Mouse (Mus musculus) macrophage (primary cell): ENCODE measurements around the gene Ulk4. TPM values are rescaled to one million over a fixed set of nuclear protein-coding genes. Genes with fewer than 3 reads are reported as not detected.
"Not testable (repeated sequence)": the region's sequence is repeated elsewhere in the genome, so short reads cannot be mapped to it uniquely, and the experiment has no call there.

Experiments
- H3K27ac ChIP-seq: fragments of 350-480 bp; formaldehyde crosslinking; 2 replicates; pipeline ENCODE4 v1.9.0; 2021
- H3K36me3 ChIP-seq: fragments of 350-480 bp; formaldehyde crosslinking; 2 replicates; pipeline ENCODE4 v1.9.0; 2021; ENCODE audit errors: inconsistent target
- H3K4me3 ChIP-seq: fragments of 350-480 bp; formaldehyde crosslinking; 2 replicates; pipeline ENCODE4 v1.9.0; 2021; ENCODE audit errors: inconsistent target
- H3K79me2 ChIP-seq: fragments of 350-480 bp; formaldehyde crosslinking; 2 replicates; pipeline ENCODE4 v1.9.0; 2021; ENCODE audit errors: inconsistent target
- WGBS: methylation state at CpG from one replicate; pipeline ENCODE4 v1.1.7; 2026; ENCODE audit warnings: inconsistent platforms; ENCODE audit not compliant: missing documents; 5-methylcytosine and 5-hydroxymethylcytosine counted together
- polyA plus RNA-seq: library from polyadenylated mRNA; stranded (reverse); fragments of 250-400 nt; gene quantifications from 3 replicates; pipeline ENCODE4 v1.2.4, GENCODE M21; 2018; ENCODE audit warnings: inconsistent platforms

Gene Ulk4
- polyA plus RNA-seq, 1 experiment from 2014 or later = 2.2 TPM

- no peaks in the 10 kb centered on the region for H3K79me2 ChIP-seq
- WGBS = 93% methylated on average over 5 of the region's 5 CpGs
- no peak overlapping the region for H3K4me3 ChIP-seq
- H3K36me3 ChIP-seq = no peaks in the 10 kb centered on the region
- no peak overlapping the region for H3K27ac ChIP-seq
These were observed 208.9 kb downstream of the Ulk4 start for GRCm38 (mm10) chr9:121068115-121068514.

GRCm38 (mm10) chr9:121067043-121067442 lies 210.0 kb downstream of the Ulk4 start:
- Histone ChIP-seq H3K36me3 (no peaks in the 10 kb centered on the region), H3K79me2 (no peaks in the 10 kb centered on the region), H3K4me3 (no peak overlapping the region), H3K27ac (no peak overlapping the region)
- 95% methylated on average over 10 of the region's 10 CpGs for WGBS

DNA sequence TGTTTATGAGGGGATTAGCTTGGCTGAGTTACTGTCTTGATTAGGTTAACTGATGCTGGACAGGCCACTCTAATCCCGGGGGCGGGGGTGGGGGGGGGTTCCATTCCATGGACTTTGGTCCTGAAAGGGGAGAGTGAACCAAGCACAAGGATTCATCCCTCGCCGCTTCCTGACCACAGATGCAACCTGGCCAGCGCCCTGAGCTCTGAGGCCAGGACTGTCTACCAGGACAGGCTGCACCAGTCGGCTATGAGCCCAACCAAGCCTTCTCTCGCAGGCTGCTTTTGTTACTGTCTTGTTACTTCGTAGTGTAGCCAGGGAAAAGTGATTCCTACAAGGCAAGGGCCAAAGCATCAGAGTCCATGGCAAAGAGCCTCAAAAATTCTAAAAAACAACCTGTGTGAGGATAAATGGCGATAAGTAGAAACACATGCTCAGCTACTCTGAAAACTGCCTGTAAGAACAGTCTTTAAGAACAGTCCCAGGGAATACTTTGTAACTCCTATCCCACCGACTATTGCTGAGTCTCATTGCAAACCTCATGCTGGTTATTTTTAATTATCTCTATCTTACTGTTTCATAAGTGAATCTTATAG lies 211.5 kb downstream of the Ulk4 start:
- WGBS = 93% methylated on average over 10 of the region's 10 CpGs
- H3K36me3 ChIP-seq = no peaks in the 10 kb centered on the region
- no peaks in the 10 kb centered on the region for H3K79me2 ChIP-seq
- no peak overlapping the region for H3K27ac ChIP-seq
- no peak overlapping the region for H3K4me3 ChIP-seq

DNA sequence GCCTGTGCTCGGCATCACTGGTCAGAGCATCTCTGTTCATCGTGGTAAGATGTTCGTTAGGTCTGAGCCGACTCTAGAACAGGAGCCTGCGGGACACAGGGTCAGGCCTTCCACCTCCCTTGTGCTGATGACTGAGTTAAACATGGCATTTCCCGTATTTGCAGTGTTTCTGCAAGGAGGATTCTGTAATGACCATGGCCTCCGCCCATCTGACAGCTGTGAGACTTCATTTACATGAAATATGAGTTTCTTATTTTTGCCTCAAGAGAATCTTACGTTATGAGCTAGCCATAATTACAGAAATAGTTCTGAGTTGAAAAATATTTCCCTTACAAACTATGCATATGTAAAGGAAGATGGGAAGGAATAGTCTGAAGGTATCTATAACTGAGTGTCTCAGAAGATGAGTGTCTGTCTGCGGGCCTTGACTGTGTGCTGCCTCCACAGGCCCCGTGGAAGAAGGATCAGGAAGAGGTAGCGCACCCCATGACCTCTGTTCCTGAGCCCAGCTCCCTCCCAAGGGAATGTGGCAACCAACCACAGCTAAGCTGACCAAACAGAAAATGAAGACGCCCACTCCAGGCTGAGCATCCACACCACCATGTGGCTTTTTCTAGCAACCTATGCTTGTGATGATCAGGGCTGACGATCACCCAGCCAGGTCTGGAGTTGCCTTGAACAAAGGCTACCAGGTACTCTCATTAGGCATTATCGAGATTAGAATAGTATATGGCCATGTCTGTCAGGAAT lies 212.2 kb downstream of the Ulk4 start:
- H3K79me2 ChIP-seq = no peaks in the 10 kb centered on the region
- H3K4me3 ChIP-seq = no peak overlapping the region
- WGBS = 80% methylated on average over 14 of the region's 14 CpGs
- H3K36me3 ChIP-seq = no peaks in the 10 kb centered on the region
- no peak overlapping the region for H3K27ac ChIP-seq

- 82% methylated on average over 3 of the region's 3 CpGs for WGBS
- no peak overlapping the region for H3K4me3 ChIP-seq
- H3K79me2 ChIP-seq = no peaks in the 10 kb centered on the region
- no peak overlapping the region for H3K27ac ChIP-seq
- no peaks in the 10 kb centered on the region for H3K36me3 ChIP-seq
These were observed 214.3 kb downstream of the Ulk4 start for GRCm38 (mm10) chr9:121062671-121063070.

DNA sequence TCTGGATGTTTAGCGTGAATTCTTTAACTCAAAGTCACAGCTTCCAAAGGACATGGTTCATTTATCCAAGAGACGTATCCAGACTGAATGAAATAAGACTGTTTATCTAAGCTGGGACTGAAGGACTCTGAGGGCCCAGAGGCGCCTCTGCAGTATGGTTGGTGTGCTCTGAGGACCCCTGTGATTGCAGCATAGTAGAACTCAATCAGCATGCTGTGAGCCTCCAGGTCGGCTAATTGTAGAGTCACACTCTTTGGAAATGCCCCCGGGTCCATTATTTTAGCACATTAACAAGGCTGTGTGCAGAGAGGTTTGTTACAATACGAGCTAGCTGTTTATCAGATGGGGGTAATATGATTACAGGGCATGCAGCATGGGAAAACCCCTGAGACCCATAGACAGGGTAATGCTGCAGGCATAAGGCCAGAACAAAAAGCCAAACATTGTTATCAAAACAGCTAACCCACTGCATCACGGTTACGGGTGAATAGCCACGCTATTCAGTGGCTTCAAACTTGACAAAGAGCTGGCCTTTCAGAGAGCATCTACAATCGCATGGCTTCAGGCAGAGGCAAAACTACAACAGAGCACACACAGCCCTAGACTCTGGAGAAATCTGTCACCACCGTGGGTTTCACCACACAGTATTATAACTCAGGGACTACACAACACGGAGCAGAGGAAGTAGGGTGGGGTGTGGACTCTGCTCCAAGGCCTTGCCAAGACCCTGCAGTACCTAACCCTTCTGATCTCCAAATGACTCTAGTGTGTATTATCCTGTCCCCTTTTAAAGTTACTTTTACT lies 215.0 kb downstream of the Ulk4 start:
- Histone ChIP-seq H3K27ac (no peak overlapping the region), H3K79me2 (no peaks in the 10 kb centered on the region), H3K4me3 (no peak overlapping the region), H3K36me3 (no peaks in the 10 kb centered on the region)
- WGBS = 79% methylated on average over 12 of the region's 12 CpGs

DNA sequence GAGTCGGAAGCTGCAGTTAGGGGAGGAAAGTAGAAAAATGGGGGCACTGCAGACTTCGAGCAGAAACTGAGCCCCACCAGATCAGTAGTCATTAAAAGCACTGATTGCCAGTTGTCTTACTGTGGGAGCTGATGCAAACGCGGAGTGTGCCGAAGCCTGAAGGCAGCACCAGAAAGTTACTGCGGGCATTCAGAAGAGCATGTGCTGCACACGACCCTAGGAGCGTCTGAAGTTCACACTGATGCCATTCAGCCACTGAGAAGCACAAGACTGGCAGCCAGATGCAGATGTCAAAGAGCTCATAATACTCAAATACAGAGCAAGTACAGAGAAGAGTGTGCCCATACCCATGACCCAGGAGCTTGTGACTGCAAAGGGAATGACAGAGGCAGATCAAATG lies 216.7 kb downstream of the Ulk4 start:
- Histone ChIP-seq H3K36me3 (no peaks in the 10 kb centered on the region), H3K4me3 (no peak overlapping the region)
- 91% methylated on average over 5 of the region's 8 CpGs for WGBS

DNA sequence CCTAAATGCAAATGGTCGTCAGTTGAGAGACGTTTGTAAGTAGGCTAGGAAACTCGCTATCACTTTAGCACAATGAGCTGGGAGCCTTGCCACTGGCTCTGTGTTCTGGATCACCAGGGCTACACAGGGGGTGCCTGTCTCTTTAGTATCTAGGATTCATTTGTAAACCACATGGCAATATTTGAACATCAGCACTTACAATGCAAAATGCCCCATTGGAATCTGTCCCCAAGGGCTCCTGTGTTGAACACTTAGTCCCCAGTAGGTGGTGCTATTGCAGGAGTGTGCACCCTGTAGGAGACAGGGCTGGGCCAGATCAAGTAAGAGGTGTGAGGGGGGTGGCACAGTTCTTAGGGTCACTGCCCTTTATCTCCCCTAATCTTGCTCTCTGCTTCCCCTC lies 217.7 kb downstream of the Ulk4 start:
- H3K79me2 ChIP-seq = no peaks in the 10 kb centered on the region
- H3K36me3 ChIP-seq = no peaks in the 10 kb centered on the region
- H3K4me3 ChIP-seq = no peak overlapping the region
- H3K27ac ChIP-seq = no peak overlapping the region
- 92% methylated on average over 3 of the region's 3 CpGs for WGBS

More for the DNA sequence above, 216.7 kb downstream of the Ulk4 start:
- H3K27ac ChIP-seq = no peak overlapping the region
- H3K79me2 ChIP-seq = no peaks in the 10 kb centered on the region

GRCm38 (mm10) chr9:121058538-121058937 lies 218.5 kb downstream of the Ulk4 start:
- Histone ChIP-seq H3K79me2 (no peaks in the 10 kb centered on the region), H3K27ac (no peak overlapping the region), H3K4me3 (no peak overlapping the region), H3K36me3 (no peaks in the 10 kb centered on the region)
- 93% methylated on average over 8 of the region's 8 CpGs for WGBS

- Histone ChIP-seq H3K27ac (no peak overlapping the region), H3K79me2 (no peaks in the 10 kb centered on the region), H3K36me3 (no peaks in the 10 kb centered on the region), H3K4me3 (no peak overlapping the region)
- 95% methylated on average over 7 of the region's 7 CpGs for WGBS
These were observed 218.9 kb downstream of the Ulk4 start for GRCm38 (mm10) chr9:121058116-121058515.

DNA sequence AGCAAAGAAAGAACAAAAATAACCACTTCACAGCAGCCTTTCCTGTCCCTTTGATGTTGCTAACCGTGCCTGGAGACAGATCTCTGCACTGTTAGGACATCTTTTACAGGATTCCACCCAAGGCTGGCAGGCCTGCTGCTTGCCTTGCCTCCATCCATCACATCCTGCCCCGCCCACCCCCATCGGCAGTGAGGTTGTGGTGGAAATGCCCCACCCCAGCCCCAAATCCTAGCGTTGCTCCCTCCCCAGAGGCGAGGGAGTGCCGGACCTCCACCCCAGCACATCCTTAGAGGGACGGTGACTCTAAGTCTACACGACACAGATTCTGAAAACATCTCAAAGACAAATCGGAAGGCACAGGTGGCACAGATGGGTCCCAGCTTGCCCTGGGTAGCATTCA lies 219.6 kb downstream of the Ulk4 start:
- Histone ChIP-seq H3K27ac (no peak overlapping the region), H3K4me3 (no peak overlapping the region), H3K79me2 (no peaks in the 10 kb centered on the region), H3K36me3 (no peaks in the 10 kb centered on the region)
- WGBS = 77% methylated on average over 9 of the region's 9 CpGs

DNA sequence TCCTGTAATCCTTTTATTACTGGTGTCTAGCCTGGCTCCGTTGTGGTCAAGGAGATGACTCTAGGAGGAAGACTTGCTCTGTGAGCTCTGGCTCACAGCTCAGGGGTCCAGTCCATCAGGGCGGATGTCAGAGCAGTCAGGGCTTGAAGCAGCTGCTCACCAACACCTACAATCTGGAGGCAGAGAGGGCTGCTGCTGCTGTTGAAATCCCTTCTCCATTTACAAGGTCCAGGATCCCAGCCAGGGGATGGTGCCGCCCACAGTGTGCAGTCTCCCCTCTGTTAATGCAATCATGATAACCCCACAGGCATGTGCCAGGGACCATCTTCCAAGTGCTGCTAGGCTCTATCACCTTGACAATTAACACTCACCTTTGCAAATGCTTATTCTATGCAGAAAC lies 220.5 kb downstream of the Ulk4 start:
- Histone ChIP-seq H3K4me3 (no peak overlapping the region), H3K36me3 (no peaks in the 10 kb centered on the region), H3K27ac (no peak overlapping the region), H3K79me2 (no peaks in the 10 kb centered on the region)
- 91% methylated on average over 3 of the region's 3 CpGs for WGBS

- Histone ChIP-seq H3K27ac (no peak overlapping the region), H3K36me3 (no peaks in the 10 kb centered on the region), H3K79me2 (no peaks in the 10 kb centered on the region), H3K4me3 (no peak overlapping the region)
- WGBS = 84% methylated on average over 3 of the region's 5 CpGs
These were observed 221.0 kb downstream of the Ulk4 start for GRCm38 (mm10) chr9:121056036-121056435.

GRCm38 (mm10) chr9:121045657-121046056 lies 231.3 kb downstream of the Ulk4 start:
- not testable (repeated sequence) for H3K4me3 ChIP-seq, H3K36me3 ChIP-seq, H3K27ac ChIP-seq, H3K79me2 ChIP-seq
- WGBS = 53% methylated on average over 7 of the region's 9 CpGs
